Mouse (Mus musculus) lung, adult 2 months (tissue): Measurements from ENCODE around the gene Nop56. TPM values are rescaled to one million over a fixed set of nuclear protein-coding genes. Genes with fewer than 3 reads are reported as not detected.

Experiments used
- DNase-seq: peaks from one replicate; pipeline ENCODE4 v3.0.0; 2022
- H3K4me1 ChIP-seq: fragments of 200-500 bp; 2 replicates; pipeline ENCODE4 v1.6.1; 2011; ENCODE audit warnings: low read length; ENCODE audit not compliant: control insufficient read depth, insufficient read depth
- H3K4me3 ChIP-seq: fragments of 200-500 bp; replicated peaks from 2 replicates; pipeline ENCODE3; 2011; ENCODE audit warnings: low read depth, mild to moderate bottlenecking, control low read depth, low read length; ENCODE audit errors: extremely low read depth
- CTCF ChIP-seq: fragments of 200-500 bp; IDR thresholded peaks from 2 replicates; pipeline ENCODE4 v1.5.1; 2011; ENCODE audit warnings: mild to moderate bottlenecking, low read length, control low read depth; ENCODE audit not compliant: insufficient read depth
- POLR2A ChIP-seq: fragments of 200-500 bp; IDR thresholded peaks from 2 replicates; pipeline ENCODE4 v1.6.1; 2011; ENCODE audit warnings: low read depth, mild to moderate bottlenecking, control low read depth, low read length, borderline replicate concordance; ENCODE audit errors: extremely low read depth
- WGBS: fragments of 180-500 bp; shearing (Covaris S2); methylation state at CpG from one replicate; pipeline ENCODE4 v1.1.7; 2018; 5-methylcytosine and 5-hydroxymethylcytosine counted together
- polyA plus RNA-seq: library from polyadenylated mRNA; depleted of rRNA; stranded (reverse); fragments of >200 nt; gene quantifications from 2 replicates; pipeline ENCODE4 v1.2.3, GENCODE M21; 2012; rRNA removed

Gene Nop56
- polyA plus RNA-seq, 1 experiment = 46.7 TPM

- H3K4me1 ChIP-seq = peaks cover 3% of the 10 kb centered on the region; the same call in 1 of the 2 replicates
- 3% methylated on average over 26 of the region's 39 CpGs for WGBS
- peak; percentile 45 for DNase-seq
- no peak for TF ChIP-seq POLR2A
- TF ChIP-seq CTCF = no peak
- peak within 1 kb of the TSS; percentile 55 for H3K4me3 ChIP-seq
Observed at GRCm38 (mm10) chr2:130294936-130295277, 20.7 kb downstream of the Nop56 start, which contains the start of gene Ebf4. TSS of gene Ebf4 (plus strand) at chr2:130295169.

- DNase-seq = peak; percentile 36
- TF ChIP-seq CTCF (no peak), POLR2A (no peak)
- Histone ChIP-seq H3K4me3 (peak overlapping the region; percentile 47), H3K4me1 (peaks cover 3% of the 10 kb centered on the region; the same call in 1 of the 2 replicates)
- under 1% methylated on average over 79 of the region's 99 CpGs for WGBS
Observed at GRCm38 (mm10) chr2:130295331-130296133, 21.3 kb downstream of the Nop56 start.

- H3K4me1 ChIP-seq = peaks cover 3% of the 10 kb centered on the region; the same call in 1 of the 2 replicates
- no peak for TF ChIP-seq CTCF
- no peak for TF ChIP-seq POLR2A
- H3K4me3 ChIP-seq = peak overlapping the region; percentile 47
- 6% methylated on average over 20 of the region's 20 CpGs for WGBS
- no peak for DNase-seq
Observed at GRCm38 (mm10) chr2:130296134-130296745, 22.0 kb downstream of the Nop56 start.

GRCm38 (mm10) chr2:130297580-130297979, 23.4 kb downstream of the Nop56 start:
- no peak for TF ChIP-seq CTCF
- no peak for TF ChIP-seq POLR2A
- H3K4me1 ChIP-seq = peaks cover 3% of the 10 kb centered on the region; the same call in 1 of the 2 replicates
- 93% methylated on average over 9 of the region's 9 CpGs for WGBS
- no peak overlapping the region for H3K4me3 ChIP-seq
- DNase-seq = no peak

DNA sequence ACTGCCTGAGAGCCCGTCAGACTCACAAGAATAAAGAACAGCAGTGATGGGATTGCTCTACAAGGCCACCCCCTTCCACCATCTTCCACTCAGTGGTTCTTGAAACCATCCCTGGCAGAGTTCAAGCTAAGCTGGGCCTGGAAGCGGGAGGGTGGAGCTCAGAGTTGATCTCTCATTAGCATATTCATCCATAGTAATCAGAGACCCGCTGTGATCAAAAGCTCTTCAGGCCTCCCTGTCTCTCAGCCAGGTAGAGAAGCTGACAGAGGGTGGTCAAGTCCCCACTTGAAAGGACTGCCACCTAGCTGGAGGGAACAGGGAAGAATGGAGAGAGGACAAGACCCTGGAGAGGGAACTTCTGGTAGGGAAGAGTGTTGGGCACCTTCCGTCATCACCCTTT, 28.8 kb downstream of the Nop56 start:
- Histone ChIP-seq H3K4me1 (no peaks in the 10 kb centered on the region), H3K4me3 (no peak overlapping the region)
- TF ChIP-seq POLR2A (no peak), CTCF (no peak)
- WGBS = 67% methylated on average over 4 of the region's 4 CpGs
- no peak for DNase-seq

DNA sequence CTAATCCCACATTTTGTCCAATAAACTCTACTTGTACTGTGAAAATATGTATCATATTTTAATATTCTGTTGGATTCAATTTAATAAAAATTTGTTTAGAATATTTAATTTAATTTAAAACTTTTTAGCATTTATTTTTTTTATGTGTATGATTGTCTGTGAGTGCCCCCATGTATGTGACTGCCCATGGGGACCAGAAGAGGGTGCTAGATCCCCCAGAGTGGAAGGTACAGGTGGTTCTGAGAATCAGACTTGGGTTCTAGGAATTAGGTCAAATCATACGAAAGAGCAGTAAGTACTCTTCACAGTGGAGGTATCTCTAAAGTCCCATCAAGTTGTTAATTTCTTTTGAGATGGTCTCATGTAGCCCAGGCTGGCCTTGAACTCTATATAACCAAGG, 52.8 kb downstream of the Nop56 start:
- no peak overlapping the region for H3K4me3 ChIP-seq
- no peak for DNase-seq
- no peak for TF ChIP-seq CTCF
- no peak for TF ChIP-seq POLR2A
- 65% methylated on average over 1 of the region's 1 CpGs for WGBS
- no peaks in the 10 kb centered on the region for H3K4me1 ChIP-seq

Other genes with a start within 250 kb of the Nop56 start
- not detected in 2 replicates for gene Tgm6, start 162.0 kb upstream of the Nop56 start, polyA plus RNA-seq
- gene Snrpb, start 95.0 kb upstream of the Nop56 start, polyA plus RNA-seq = 245 and 297 TPM in 2 replicates
- gene Tmc2, start 79.2 kb upstream of the Nop56 start, polyA plus RNA-seq = not detected in 2 replicates
- gene Idh3b, start 10.1 kb downstream of the Nop56 start, polyA plus RNA-seq = 96.6 and 133 TPM in 2 replicates
- 3.6 and 3.8 TPM in 2 replicates for gene Ebf4, start 20.7 kb downstream of the Nop56 start, polyA plus RNA-seq
- gene Cpxm1, start 123.1 kb downstream of the Nop56 start, polyA plus RNA-seq = 17.6 and 20.5 TPM in 2 replicates
- not detected in 2 replicates for gene Gm28372, start 130.8 kb downstream of the Nop56 start, polyA plus RNA-seq
- gene 1700020A23Rik, start 130.8 kb downstream of the Nop56 start, polyA plus RNA-seq = not detected in 2 replicates
- not detected in 2 replicates for gene Tmem239, start 132.0 kb downstream of the Nop56 start, polyA plus RNA-seq
- 45.3 and 67.2 TPM in 2 replicates for gene Vps16, start 149.9 kb downstream of the Nop56 start, polyA plus RNA-seq
- 31.7 and 33.2 TPM in 2 replicates for gene Pced1a, start 150.3 kb downstream of the Nop56 start, polyA plus RNA-seq
- gene Ptpra, start 175.8 kb downstream of the Nop56 start, polyA plus RNA-seq = 56.5 and 64.3 TPM in 2 replicates